Mouse (Mus musculus) forebrain, postnatal 0 days (tissue): ENCODE measurements at regions not wholly inside any gene's neighbourhood (a gene's known extent, or its start where the extent isn't known, plus 50 kb on each side); places are given as distances from the start of the nearest gene placed in this dataset.
"Not testable (repeated sequence)": the region's sequence is repeated elsewhere in the genome, so short reads cannot be mapped to it uniquely, and the experiment has no call there.

Experiments used
- ATAC-seq: fragments of 200-750 bp; cut with Nextera tagmentation; 2 replicates; pipeline ENCODE4 v1.8.0; 2017; ENCODE audit warnings: mild to moderate bottlenecking, moderate library complexity
- DNase-seq: peaks from one replicate; pipeline ENCODE4 v3.0.0-alpha.2; 2015
- H3K27ac ChIP-seq: fragments of 300-500 bp; sonication (generic); 2 replicates; pipeline ENCODE4 v1.5.1; 2014; ENCODE audit warnings: low read depth, mild to moderate bottlenecking, antibody characterized with exemption, low read length, moderate library complexity, mixed read lengths
- H3K27me3 ChIP-seq: fragments of 300-500 bp; sonication (generic); 2 replicates; pipeline ENCODE4 v1.6.1; 2014; ENCODE audit warnings: mild to moderate bottlenecking, low read length, mixed read lengths; ENCODE audit not compliant: insufficient read depth
- H3K36me3 ChIP-seq: fragments of 300-500 bp; sonication (generic); 2 replicates; pipeline ENCODE4 v1.6.1; 2014; ENCODE audit warnings: mild to moderate bottlenecking, moderate library complexity; ENCODE audit not compliant: insufficient read depth
- H3K4me1 ChIP-seq: fragments of 300-500 bp; sonication (generic); 2 replicates; pipeline ENCODE4 v1.6.1; 2014; ENCODE audit warnings: antibody characterized with exemption; ENCODE audit not compliant: insufficient read depth
- H3K4me2 ChIP-seq: fragments of 300-500 bp; sonication (generic); 2 replicates; pipeline ENCODE4 v1.6.1; 2014; ENCODE audit warnings: low read depth, mild to moderate bottlenecking, moderate library complexity
- H3K4me3 ChIP-seq: fragments of 300-500 bp; sonication (generic); 2 replicates; pipeline ENCODE4 v1.5.1; 2014; ENCODE audit warnings: low read depth, low read length, mixed read lengths
- H3K9ac ChIP-seq: fragments of 300-500 bp; sonication (generic); 2 replicates; pipeline ENCODE4 v1.6.1; 2014; ENCODE audit warnings: mild to moderate bottlenecking
- H3K9me3 ChIP-seq: fragments of 300-500 bp; sonication (generic); 2 replicates; pipeline ENCODE4 v1.6.1; 2016; ENCODE audit warnings: low read length
- CTCF ChIP-seq: sonication (generic); IDR thresholded peaks from 2 replicates; pipeline ENCODE4 v1.5.1; 2016; ENCODE audit warnings: antibody characterized with exemption, control low read depth, low read depth
- WGBS: fragments of 180-500 bp; shearing (Covaris S2); extraction: QIAGEN DNeasy Blood & Tissue Kit; methylation state at CpG from one replicate; pipeline ENCODE4 v1.1.7; 2014; 5-methylcytosine and 5-hydroxymethylcytosine counted together

GRCm38 (mm10) chr10:31143856-31144488 is 169.2 kb upstream of the Hddc2 start:
- peak; percentile 89 for ATAC-seq
- H3K9me3 ChIP-seq, result no peaks in the 10 kb centered on the region
- no peak overlapping the region for H3K27ac ChIP-seq
- peak; percentile 79 for DNase-seq
- no peaks in the 10 kb centered on the region for H3K36me3 ChIP-seq
- no peak for TF ChIP-seq CTCF
- no peak overlapping the region for H3K9ac ChIP-seq
- no peaks in the 10 kb centered on the region for H3K27me3 ChIP-seq
- no peaks in the 10 kb centered on the region for H3K4me1 ChIP-seq
- no peak overlapping the region for H3K4me3 ChIP-seq
- no peak overlapping the region for H3K4me2 ChIP-seq

- 50% methylated on average over 3 of the region's 3 CpGs for WGBS
- Histone ChIP-seq H3K27ac (no peak overlapping the region), H3K4me3 (no peak overlapping the region), H3K36me3 (no peaks in the 10 kb centered on the region), H3K27me3 (no peaks in the 10 kb centered on the region), H3K4me1 (no peaks in the 10 kb centered on the region), H3K9ac (no peak overlapping the region), H3K9me3 (no peaks in the 10 kb centered on the region), H3K4me2 (no peak overlapping the region)
- TF ChIP-seq CTCF, result no peak
- no peak for DNase-seq
- peak; percentile 84 for ATAC-seq
These were observed 168.7 kb upstream of the Hddc2 start for GRCm38 (mm10) chr10:31144489-31144872.

GRCm38 (mm10) chr10:31173169-31173686 is 140.0 kb upstream of the Hddc2 start:
- Histone ChIP-seq H3K4me1 (peaks cover 8% of the 10 kb centered on the region; the same call in 1 of the 2 replicates), H3K4me2 (no peak overlapping the region), H3K27me3 (no peaks in the 10 kb centered on the region), H3K9me3 (no peaks in the 10 kb centered on the region), H3K4me3 (no peak overlapping the region), H3K27ac (no peak overlapping the region), H3K9ac (no peak overlapping the region), H3K36me3 (no peaks in the 10 kb centered on the region)
- no peak for TF ChIP-seq CTCF
- 19% methylated on average over 15 of the region's 15 CpGs for WGBS
- ATAC-seq (peak; percentile 81), DNase-seq (peak; percentile 75)

- 41% methylated on average over 1 of the region's 1 CpGs for WGBS
- ATAC-seq, result no peak
- DNase-seq, result no peak
These were observed 123.6 kb upstream of the Hddc2 start for GRCm38 (mm10) chr10:31189577-31189976.

GRCm38 (mm10) chr10:31212164-31212563 is 101.0 kb upstream of the Hddc2 start:
- 95% methylated on average over 8 of the region's 8 CpGs for WGBS
- not testable (repeated sequence) for H3K9me3 ChIP-seq, H3K27me3 ChIP-seq, DNase-seq, H3K9ac ChIP-seq, H3K36me3 ChIP-seq, H3K4me3 ChIP-seq, H3K27ac ChIP-seq, H3K4me2 ChIP-seq, H3K4me1 ChIP-seq, ATAC-seq

More at GRCm38 (mm10) chr10:31189577-31189976, 123.6 kb upstream of the Hddc2 start:
- H3K4me1 ChIP-seq, result no peaks in the 10 kb centered on the region
- no peak overlapping the region for H3K4me2 ChIP-seq
- H3K4me3 ChIP-seq, result no peak overlapping the region
- H3K27me3 ChIP-seq, result no peaks in the 10 kb centered on the region
- no peaks in the 10 kb centered on the region for H3K9me3 ChIP-seq
- no peaks in the 10 kb centered on the region for H3K36me3 ChIP-seq
- 0 out of 2 replicates have a peak, but pooled peaks have one; percentile 11 for TF ChIP-seq CTCF
- no peak overlapping the region for H3K9ac ChIP-seq
- no peak overlapping the region for H3K27ac ChIP-seq

GRCm38 (mm10) chr10:31212778-31213454 is 100.3 kb upstream of the Hddc2 start:
- Histone ChIP-seq H3K27ac (no peak overlapping the region), H3K9me3 (no peaks in the 10 kb centered on the region), H3K4me1 (no peaks in the 10 kb centered on the region), H3K4me2 (no peak overlapping the region), H3K36me3 (no peaks in the 10 kb centered on the region), H3K4me3 (no peak overlapping the region), H3K9ac (no peak overlapping the region), H3K27me3 (no peaks in the 10 kb centered on the region)
- ATAC-seq (no peak), DNase-seq (no peak)
- TF ChIP-seq CTCF, result no peak
- WGBS, result 70% methylated on average over 2 of the region's 2 CpGs

GRCm38 (mm10) chr10:31221902-31222301 is 91.3 kb upstream of the Hddc2 start:
- Histone ChIP-seq H3K27ac (no peak overlapping the region), H3K4me2 (no peak overlapping the region), H3K27me3 (no peaks in the 10 kb centered on the region), H3K36me3 (no peaks in the 10 kb centered on the region), H3K4me1 (no peaks in the 10 kb centered on the region), H3K4me3 (no peak overlapping the region), H3K9ac (no peak overlapping the region), H3K9me3 (no peaks in the 10 kb centered on the region)
- TF ChIP-seq CTCF, result no peak
- 84% methylated on average over 1 of the region's 1 CpGs for WGBS
- DNase-seq (no peak), ATAC-seq (no peak)
